Mouse (Mus musculus) kidney, adult 2 months (tissue): ENCODE measurements at regions not wholly inside any gene's neighbourhood (a gene's known extent, or its start where the extent isn't known, plus 50 kb on each side); places are given as distances from the start of the nearest gene placed in this dataset.

Source experiments
- DNase-seq: peaks from one replicate; pipeline ENCODE4 v3.0.0; 2021
- H3K27ac ChIP-seq: fragments of 200-500 bp; 2 replicates; pipeline ENCODE4 v1.5.1; 2012; ENCODE audit warnings: low read depth, low read length, control low read depth, inconsistent platforms; ENCODE audit not compliant: insufficient read depth
- H3K27me3 ChIP-seq: fragments of 200-500 bp; replicated peaks from 2 replicates; pipeline ENCODE4 v1.6.1; 2012; ENCODE audit warnings: mild to moderate bottlenecking, moderate library complexity, low read length, inconsistent platforms; ENCODE audit not compliant: control insufficient read depth, insufficient read depth
- H3K36me3 ChIP-seq: fragments of 200-500 bp; 2 replicates; pipeline ENCODE4 v1.6.1; 2012; ENCODE audit warnings: mild to moderate bottlenecking, moderate library complexity, low read length, inconsistent platforms; ENCODE audit not compliant: control insufficient read depth, insufficient read depth
- H3K4me1 ChIP-seq: fragments of 200-500 bp; 2 replicates; pipeline ENCODE4 v1.6.1; 2011; ENCODE audit warnings: low read length; ENCODE audit not compliant: control insufficient read depth, insufficient read depth
- H3K4me3 ChIP-seq: fragments of 200-500 bp; 2 replicates; pipeline ENCODE4 v1.5.1; 2011; ENCODE audit warnings: mild to moderate bottlenecking, low read depth, low read length, control low read depth; ENCODE audit not compliant: insufficient read depth
- CTCF ChIP-seq: fragments of 200-500 bp; conservative IDR thresholded peaks from 2 replicates; pipeline ENCODE4 v1.5.1; 2011; ENCODE audit warnings: low read depth, mild to moderate bottlenecking, control low read depth, low read length, moderate library complexity, mixed read lengths; ENCODE audit not compliant: insufficient read depth, insufficient read length
- POLR2A ChIP-seq: fragments of 200-500 bp; IDR thresholded peaks from one replicate; pipeline ENCODE4 v1.6.1; 2011; ENCODE audit warnings: low read depth, low read length, control low read depth
- WGBS: fragments of 180-500 bp; shearing (Covaris S2); methylation state at CpG from one replicate; pipeline ENCODE4 v1.1.7; 2018; 5-methylcytosine and 5-hydroxymethylcytosine counted together

GRCm38 (mm10) chr13:53722881-53723280, 250.0 kb upstream of the Msx2 start:
- no peak overlapping the region for H3K27ac ChIP-seq
- no peaks in the 10 kb centered on the region for H3K36me3 ChIP-seq
- TF ChIP-seq CTCF (no peak), POLR2A (no peak)
- H3K4me1 ChIP-seq: no peaks in the 10 kb centered on the region
- DNase-seq: no peak
- H3K27me3 ChIP-seq: no peaks in the 10 kb centered on the region
- no peak overlapping the region for H3K4me3 ChIP-seq
- WGBS: 82% methylated on average over 6 of the region's 6 CpGs

GRCm38 (mm10) chr13:53721038-53721463, 248.2 kb upstream of the Msx2 start:
- Histone ChIP-seq H3K27me3 (no peaks in the 10 kb centered on the region), H3K27ac (no peak overlapping the region), H3K4me1 (no peaks in the 10 kb centered on the region), H3K4me3 (no peak overlapping the region), H3K36me3 (no peaks in the 10 kb centered on the region)
- TF ChIP-seq POLR2A (no peak), CTCF (no peak)
- peak; percentile 23 for DNase-seq
- WGBS: 27% methylated on average over 9 of the region's 9 CpGs

GRCm38 (mm10) chr13:53717582-53717981, 244.7 kb upstream of the Msx2 start:
- DNase-seq: no peak
- WGBS: 83% methylated on average over 4 of the region's 4 CpGs

GRCm38 (mm10) chr13:53717086-53717485, 244.2 kb upstream of the Msx2 start:
- H3K27ac ChIP-seq: no peak overlapping the region
- H3K4me1 ChIP-seq: no peaks in the 10 kb centered on the region
- WGBS: 78% methylated on average over 2 of the region's 2 CpGs
- no peak for TF ChIP-seq CTCF
- TF ChIP-seq POLR2A: no peak
- H3K36me3 ChIP-seq: no peaks in the 10 kb centered on the region
- no peak overlapping the region for H3K4me3 ChIP-seq
- DNase-seq: no peak
- no peaks in the 10 kb centered on the region for H3K27me3 ChIP-seq

More at GRCm38 (mm10) chr13:53717582-53717981, 244.7 kb upstream of the Msx2 start:
- Histone ChIP-seq H3K27me3 (no peaks in the 10 kb centered on the region), H3K36me3 (no peaks in the 10 kb centered on the region), H3K4me1 (no peaks in the 10 kb centered on the region), H3K4me3 (no peak overlapping the region), H3K27ac (no peak overlapping the region)
- no peak for TF ChIP-seq CTCF
- no peak for TF ChIP-seq POLR2A

DNA sequence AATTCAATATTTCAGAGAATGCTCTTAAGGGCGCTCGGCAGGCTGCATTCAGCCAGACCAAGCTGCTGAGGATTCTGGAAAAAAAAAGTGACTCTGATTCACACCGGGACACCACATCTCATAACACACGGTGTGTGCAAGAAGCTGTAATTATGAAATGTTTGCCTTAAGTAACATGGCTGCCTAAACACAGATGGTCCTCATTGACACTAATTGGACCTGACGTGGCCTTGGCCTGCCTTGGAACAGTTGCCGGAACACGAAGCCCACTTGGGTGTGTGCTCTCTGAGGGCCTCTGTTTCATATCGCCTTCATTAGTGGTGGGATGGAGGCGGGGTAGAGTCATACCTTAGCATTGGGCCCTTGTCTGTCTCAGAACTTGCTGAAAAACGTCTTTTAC, 236.2 kb upstream of the Msx2 start:
- H3K36me3 ChIP-seq: no peaks in the 10 kb centered on the region
- H3K27me3 ChIP-seq: no peaks in the 10 kb centered on the region
- no peak for TF ChIP-seq POLR2A
- TF ChIP-seq CTCF: no peak
- H3K4me1 ChIP-seq: no peaks in the 10 kb centered on the region
- WGBS: 85% methylated on average over 10 of the region's 10 CpGs
- DNase-seq: no peak
- no peak overlapping the region for H3K27ac ChIP-seq
- H3K4me3 ChIP-seq: no peak overlapping the region

DNA sequence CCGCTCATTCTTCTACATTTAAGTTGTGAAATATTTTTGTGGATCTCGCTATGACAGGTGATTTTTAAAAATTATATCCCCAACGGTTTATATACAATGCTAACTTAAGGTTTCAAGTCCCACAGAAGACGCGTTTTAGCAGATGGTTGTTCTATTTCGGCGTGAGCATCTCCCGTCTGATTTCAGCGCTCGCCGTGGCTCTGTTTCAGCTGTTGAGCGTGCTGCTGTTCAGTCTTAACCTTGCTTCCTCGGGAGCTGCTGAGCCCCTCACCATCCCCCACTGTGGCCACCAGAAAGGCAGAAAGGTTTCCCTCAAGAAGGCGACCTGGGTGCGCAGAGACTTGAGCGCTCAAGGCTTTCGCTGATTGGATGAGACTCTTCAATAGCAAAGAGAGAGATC, 234.7 kb upstream of the Msx2 start:
- TF ChIP-seq POLR2A: no peak
- TF ChIP-seq CTCF: no peak
- H3K27ac ChIP-seq: no peak overlapping the region
- DNase-seq: no peak
- H3K36me3 ChIP-seq: no peaks in the 10 kb centered on the region
- no peaks in the 10 kb centered on the region for H3K27me3 ChIP-seq
- H3K4me1 ChIP-seq: no peaks in the 10 kb centered on the region
- 87% methylated on average over 17 of the region's 17 CpGs for WGBS
- no peak overlapping the region for H3K4me3 ChIP-seq

DNA sequence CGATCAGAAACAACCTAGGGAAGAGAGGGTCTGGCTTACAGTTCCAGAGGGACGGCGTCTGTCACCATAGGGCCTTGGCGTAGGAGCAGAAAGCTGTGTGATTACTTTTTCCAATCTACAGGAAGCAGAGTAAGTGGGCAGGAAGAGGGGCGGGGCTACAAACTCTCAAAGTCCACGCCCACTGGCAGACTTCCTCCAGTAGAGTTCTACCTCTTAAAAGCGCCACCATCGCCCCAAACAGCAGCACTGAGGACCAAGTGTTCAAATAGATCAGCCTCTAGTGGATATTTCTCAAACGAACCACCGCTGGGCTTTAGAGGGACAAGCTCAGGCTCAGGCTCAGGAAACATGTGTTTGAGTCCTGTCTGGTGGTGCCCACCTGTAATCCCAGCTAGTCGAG, 231.2 kb upstream of the Msx2 start:
- H3K4me1 ChIP-seq: no peaks in the 10 kb centered on the region
- 85% methylated on average over 11 of the region's 11 CpGs for WGBS

DNA sequence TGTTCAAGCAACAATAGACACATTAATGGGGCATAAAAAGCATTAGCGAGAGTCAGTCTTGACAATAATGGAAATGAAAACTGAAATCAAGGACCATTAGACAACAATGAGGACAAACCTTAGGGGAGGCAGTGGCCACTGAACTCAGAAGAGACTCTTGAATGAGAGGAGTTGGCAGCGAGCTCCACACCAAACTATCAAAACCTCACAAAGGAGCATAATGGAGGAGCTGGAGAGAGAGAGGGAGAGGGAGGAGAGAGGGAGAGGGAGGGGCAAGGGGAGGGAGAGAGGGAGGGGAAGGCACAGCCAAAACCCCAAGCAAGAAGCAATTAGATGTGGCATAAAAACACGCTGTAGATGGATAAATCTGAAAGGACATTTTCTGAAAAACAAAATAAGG, 227.4 kb upstream of the Msx2 start:
- Histone ChIP-seq H3K4me1 (no peaks in the 10 kb centered on the region), H3K4me3 (no peak overlapping the region), H3K36me3 (no peaks in the 10 kb centered on the region), H3K27ac (no peak overlapping the region), H3K27me3 (no peaks in the 10 kb centered on the region)
- TF ChIP-seq CTCF: no peak
- no peak for TF ChIP-seq POLR2A
- WGBS: 69% methylated on average over 3 of the region's 3 CpGs
- no peak for DNase-seq

More for the DNA sequence above, 231.2 kb upstream of the Msx2 start:
- Histone ChIP-seq H3K36me3 (no peaks in the 10 kb centered on the region), H3K4me3 (no peak overlapping the region), H3K27ac (no peak overlapping the region), H3K27me3 (no peaks in the 10 kb centered on the region)
- no peak for DNase-seq
- TF ChIP-seq POLR2A (no peak), CTCF (no peak)
